Mouse (Mus musculus) stomach, postnatal 0 days (tissue): Measurements from ENCODE around the gene Ttc30b.

ENCODE experiments used
- CTCF ChIP-seq: IDR thresholded peaks from 2 replicates; pipeline ENCODE4 v1.5.1; 2016; ENCODE audit warnings: antibody characterized with exemption, low read depth, mild to moderate bottlenecking, moderate library complexity
- EP300 ChIP-seq: optimal IDR thresholded peaks from 2 replicates; pipeline ENCODE3; 2016; ENCODE audit warnings: antibody characterized with exemption

DNA sequence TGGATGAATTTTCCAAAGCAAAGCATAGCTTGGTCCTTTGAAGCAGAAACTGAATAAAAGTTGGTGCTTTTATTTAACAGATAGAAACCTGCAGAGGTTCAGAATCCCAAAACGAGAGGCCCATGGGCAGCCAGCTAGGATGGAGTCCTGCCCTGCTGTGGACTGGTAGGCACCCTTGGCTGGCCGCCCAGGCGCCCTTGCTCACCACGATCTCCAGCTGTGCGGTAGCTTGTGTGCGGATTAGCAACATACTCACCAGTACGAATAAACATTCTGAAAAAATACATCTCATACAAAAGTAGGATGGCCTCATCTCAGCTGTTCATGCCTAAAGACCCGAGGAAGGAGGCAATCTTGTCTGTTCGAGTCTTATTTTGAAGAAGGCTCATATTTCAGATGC is 49.4 kb upstream of the Ttc30b start:
- TF ChIP-seq CTCF (no peak), EP300 (no peak)
